ENCODE assay signal across 9 mouse cellular contexts in the genomic region with DNA sequence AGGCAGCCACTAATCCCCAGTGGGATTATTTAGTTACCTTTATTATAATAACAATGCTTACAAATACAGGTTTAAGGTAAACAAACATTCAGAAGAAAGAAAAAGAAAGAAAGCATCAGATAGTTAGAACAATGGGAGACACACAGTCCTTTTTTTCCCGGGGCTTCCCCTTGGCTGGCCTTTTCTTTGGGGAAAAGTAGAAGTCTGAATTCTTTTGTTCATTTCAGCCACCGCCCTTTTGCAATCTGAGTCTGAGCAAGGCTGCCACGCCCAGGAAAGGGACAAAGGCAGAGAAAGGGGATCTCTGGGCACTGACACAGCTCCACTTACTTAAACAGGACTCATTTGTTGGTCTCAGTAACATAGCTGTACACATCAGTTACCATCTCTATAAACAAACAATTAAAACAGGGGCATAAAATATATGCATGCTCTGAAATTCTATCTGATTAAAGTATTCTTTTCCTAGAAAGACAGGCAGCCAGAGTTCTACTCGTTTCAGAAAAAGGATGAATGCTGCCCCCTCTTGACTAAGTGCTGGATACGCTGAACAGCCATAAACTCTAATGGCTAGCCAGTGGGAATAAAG.
DNase-seq lines count a peak whose midpoint lies in the region; ATAC-seq and TF ChIP-seq lines count a peak whose summit lies in the region.
"Had no signal": no experiment of that assay in that cellular context is flagged by ENCODE, and none has a peak within 500 bp of the region (broad histone marks: within the 10 kb centered on the region; RNA-seq: fewer than 3 reads in every experiment).

No protein-coding gene starts in this region.

- no peak overlapping the region for H3K9ac ChIP-seq in kidney, embryonic 14.5 days (ENCODE audit: low read depth, low read length)
- no peak overlapping the region for H3K9ac ChIP-seq in limb, embryonic 14.5 days (ENCODE audit: low read depth, low read length, severe bottlenecking)
- H3K9ac ChIP-seq: liver, embryonic 15.5 days had no signal

- H3K4me3 ChIP-seq in heart, embryonic 10.5 days: 0 out of 2 replicates have a peak overlapping the region, but pooled peaks have one; percentile 12
- no peak overlapping the region for H3K4me3 ChIP-seq in kidney, embryonic 14.5 days (ENCODE audit: low read length)
- H3K4me3 ChIP-seq in limb, embryonic 14.5 days (replicated peaks; ENCODE audit: low read length): no peak overlapping the region
- H3K4me3 ChIP-seq: liver, embryonic 15.5 days had no signal

- no peaks in the 10 kb centered on the region for H3K27me3 ChIP-seq in heart, embryonic 10.5 days (ENCODE audit: insufficient read depth, poor library complexity, severe bottlenecking)
- no peaks in the 10 kb centered on the region for H3K27me3 ChIP-seq in kidney, embryonic 14.5 days (ENCODE audit: control insufficient read depth, insufficient read depth, low read length)
- H3K27me3 ChIP-seq in limb, embryonic 14.5 days (ENCODE audit: control insufficient read depth, insufficient read depth, low read length): no peaks in the 10 kb centered on the region
- H3K27me3 ChIP-seq: liver, embryonic 15.5 days had no signal

- WGBS in heart, embryonic 10.5 days: 4% methylated on average over 5 of the region's 5 CpGs
- WGBS in kidney, embryonic 14.5 days: 2% methylated on average over 5 of the region's 5 CpGs
- WGBS in limb, embryonic 14.5 days: 4% methylated on average over 5 of the region's 5 CpGs

- peak overlapping the region; percentile 15; the same call in 1 of the 2 replicates for H3K4me2 ChIP-seq in kidney, embryonic 14.5 days (replicated peaks; ENCODE audit: low read depth, low read length)
- H3K4me2 ChIP-seq in limb, embryonic 14.5 days (replicated peaks; ENCODE audit: low read depth, low read length, severe bottlenecking): peak overlapping the region; percentile 0; the same call in 1 of the 2 replicates
- H3K4me2 ChIP-seq: liver, embryonic 15.5 days had no signal

- peak; percentile 79 for ATAC-seq in kidney, embryonic 14.5 days (ENCODE audit: low FRiP score, low TSS enrichment)
- ATAC-seq in limb, embryonic 14.5 days (ENCODE audit: low FRiP score, low read depth): peak; percentile 63; the same call in 1 of the 2 replicates
- no peak for ATAC-seq in erythroblast, adult 5-6 weeks (replicated peaks; ENCODE audit: low FRiP score, poor library complexity, severe bottlenecking)

- no peaks in the 10 kb centered on the region for H3K36me3 ChIP-seq in heart, embryonic 10.5 days
- no peaks in the 10 kb centered on the region for H3K36me3 ChIP-seq in kidney, embryonic 14.5 days (ENCODE audit: control insufficient read depth, insufficient read depth, low read length)
- no peaks in the 10 kb centered on the region for H3K36me3 ChIP-seq in limb, embryonic 14.5 days (ENCODE audit: control insufficient read depth, insufficient read depth, low read length)
- H3K36me3 ChIP-seq: liver, embryonic 15.5 days had no signal

- H3K27ac ChIP-seq in heart, embryonic 10.5 days: peak overlapping the region; percentile 87
- peak overlapping the region; percentile 19; the same call in 1 of the 2 replicates for H3K27ac ChIP-seq in kidney, embryonic 14.5 days (ENCODE audit: low read depth, low read length)
- H3K27ac ChIP-seq in limb, embryonic 14.5 days (replicated peaks; ENCODE audit: low read depth, low read length): no peak overlapping the region
- H3K27ac ChIP-seq: liver, embryonic 15.5 days had no signal

- intact Hi-C loops in heart, postnatal 25 days (cut with DNase I): loop anchor here (2.0 kb wide), 2 partner anchors 505 to 591 kb away; no protein-coding TSS in a partner anchor

- H3K4me1 ChIP-seq in heart, embryonic 10.5 days: peaks cover 24% of the 10 kb centered on the region
- H3K4me1 ChIP-seq in kidney, embryonic 14.5 days (ENCODE audit: control insufficient read depth, insufficient read depth, low read length): peaks cover 8% of the 10 kb centered on the region; the same call in 1 of the 2 replicates
- H3K4me1 ChIP-seq in limb, embryonic 14.5 days (ENCODE audit: control insufficient read depth, insufficient read depth, low read length): 0 out of 2 replicates have a peak, but pooled peaks cover 6% of the 10 kb centered on the region
- H3K4me1 ChIP-seq: liver, embryonic 15.5 days had no signal

- no peaks in the 10 kb centered on the region for H3K9me3 ChIP-seq in heart, embryonic 10.5 days
- H3K9me3 ChIP-seq in kidney, embryonic 14.5 days (ENCODE audit: control insufficient read depth, low read length): no peaks in the 10 kb centered on the region
- no peaks in the 10 kb centered on the region for H3K9me3 ChIP-seq in limb, embryonic 14.5 days (ENCODE audit: control insufficient read depth, low read length)
- H3K9me3 ChIP-seq: liver, embryonic 15.5 days had no signal

- DNase-seq in heart, adult 18-20 months: peak; percentile 36 to 50
- no peak for DNase-seq in heart, postnatal 25 days (ENCODE audit: low spot score)
- peak; percentile 88 for DNase-seq in embryo, embryonic 10.5 days (ENCODE audit: low spot score)
- peak; percentile 78 for DNase-seq in heart, embryonic 10.5 days (ENCODE audit: low spot score)
- DNase-seq in limb, embryonic 14.5 days (ENCODE audit: low spot score): peak; percentile 85
- DNase-seq in retina, adult 2 months (ENCODE audit: low read depth, low spot score): peak; percentile 28

- TF ChIP-seq POLR2A in limb, embryonic 14.5 days (IDR thresholded peaks at IDR 0.05; ENCODE audit: borderline replicate concordance, extremely low read depth, insufficient read depth, insufficient read length): no peak
